Mouse (Mus musculus) intestine, postnatal 0 days (tissue): ENCODE results near the gene Tnip2. TPM values are rescaled to one million over a fixed set of nuclear protein-coding genes. Genes with fewer than 3 reads are reported as not detected.

Experiments
- ATAC-seq: fragments of 200-750 bp; cut with Nextera tagmentation; 2 replicates; pipeline ENCODE4 v1.8.0; 2017; ENCODE audit warnings: mild to moderate bottlenecking, moderate TSS enrichment, moderate library complexity
- H3K27ac ChIP-seq: fragments of 300-500 bp; sonication (generic); 2 replicates; pipeline ENCODE4 v1.5.1; 2014; ENCODE audit warnings: mild to moderate bottlenecking, low read depth, low read length, moderate library complexity
- H3K27me3 ChIP-seq: fragments of 300-500 bp; sonication (generic); replicated peaks from 2 replicates; pipeline ENCODE4 v1.6.1; 2014; ENCODE audit warnings: low read length, mixed read lengths; ENCODE audit not compliant: control insufficient read depth, insufficient read depth
- H3K36me3 ChIP-seq: fragments of 300-500 bp; sonication (generic); 2 replicates; pipeline ENCODE4 v1.6.1; 2014; ENCODE audit warnings: mild to moderate bottlenecking, moderate library complexity; ENCODE audit not compliant: control insufficient read depth, insufficient read depth
- H3K4me1 ChIP-seq: fragments of 300-500 bp; sonication (generic); replicated peaks from 2 replicates; pipeline ENCODE4 v1.6.1; 2014; ENCODE audit warnings: antibody characterized with exemption, low read length, mixed read lengths; ENCODE audit not compliant: control insufficient read depth, insufficient read depth
- H3K4me2 ChIP-seq: fragments of 300-500 bp; sonication (generic); replicated peaks from 2 replicates; pipeline ENCODE4 v1.6.1; 2014; ENCODE audit warnings: low read depth, mild to moderate bottlenecking, moderate library complexity
- H3K4me3 ChIP-seq: fragments of 300-500 bp; sonication (generic); 2 replicates; pipeline ENCODE4 v1.5.1; 2014; ENCODE audit warnings: low read depth, low read length
- H3K9ac ChIP-seq: fragments of 300-500 bp; sonication (generic); 2 replicates; pipeline ENCODE4 v1.6.1; 2014; ENCODE audit warnings: mild to moderate bottlenecking, low read depth, low read length
- H3K9me3 ChIP-seq: fragments of 300-500 bp; sonication (generic); 2 replicates; pipeline ENCODE4 v1.6.1; 2016; ENCODE audit warnings: mixed run types; ENCODE audit not compliant: control insufficient read depth
- CTCF ChIP-seq: sonication (generic); IDR thresholded peaks from 2 replicates; pipeline ENCODE4 v1.5.1; 2016; ENCODE audit warnings: low read depth, mild to moderate bottlenecking, control low read depth, antibody characterized with exemption, moderate library complexity
- WGBS: fragments of 180-500 bp; shearing (Covaris S2); extraction: QIAGEN DNeasy Blood & Tissue Kit; methylation state at CpG from one replicate; pipeline ENCODE4 v1.1.7; 2014; 5-methylcytosine and 5-hydroxymethylcytosine counted together
- polyA plus RNA-seq: library from polyadenylated mRNA; unstranded; fragments of >200 nt; fragmentation: Nextera tagmentation; extraction: Ambion mirVana; gene quantifications from 2 replicates; pipeline ENCODE4 v1.2.1, GENCODE M21; 2015

Gene Tnip2
- polyA plus RNA-seq, 1 experiment from 2014 or later = 8.9 TPM

DNA sequence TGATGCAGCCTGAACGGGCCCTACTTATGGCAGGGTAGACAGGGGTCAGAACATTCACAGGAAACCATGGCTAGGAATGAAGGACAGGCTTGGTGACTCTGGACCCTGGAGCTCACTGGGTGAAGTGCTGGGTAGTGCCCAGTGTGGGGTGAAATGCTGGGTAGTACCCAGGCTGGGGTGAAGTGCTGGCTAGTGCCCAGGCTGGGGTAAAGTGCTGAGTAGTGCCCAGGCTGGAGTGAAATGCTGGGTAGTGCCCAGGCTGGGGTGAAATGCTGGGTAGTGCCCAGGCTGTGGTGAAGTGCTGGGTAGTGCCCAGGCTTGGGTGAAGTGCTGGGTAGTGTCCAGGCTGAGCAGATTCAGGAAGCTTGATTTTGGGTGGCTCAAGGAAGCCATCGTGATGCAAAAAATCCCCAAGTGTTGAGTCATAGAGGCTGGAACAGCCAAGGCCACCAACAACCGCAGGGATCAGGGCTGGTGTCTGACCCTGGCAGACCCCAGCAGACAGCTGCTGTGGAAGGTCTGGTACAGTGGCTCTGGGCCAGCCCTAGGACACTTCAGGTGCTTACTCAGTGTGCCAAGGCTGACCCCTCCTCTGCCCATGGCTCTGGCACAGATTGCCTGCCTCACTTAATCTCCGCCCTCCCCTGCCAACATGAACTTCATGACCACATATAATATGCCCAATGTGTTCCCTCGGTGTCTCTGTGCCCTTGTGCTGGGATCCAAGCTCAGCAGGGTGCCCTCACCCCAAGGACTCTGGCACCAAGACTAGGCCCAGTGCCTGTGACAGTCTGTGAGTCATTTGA, 21.2 kb upstream of the Tnip2 start:
- Histone ChIP-seq H3K9me3 (no peaks in the 10 kb centered on the region), H3K36me3 (no peaks in the 10 kb centered on the region), H3K4me3 (no peak overlapping the region), H3K9ac (no peak overlapping the region), H3K4me1 (peaks cover 7% of the 10 kb centered on the region), H3K27ac (no peak overlapping the region), H3K27me3 (no peaks in the 10 kb centered on the region), H3K4me2 (no peak overlapping the region)
- ATAC-seq = no peak
- WGBS = 80% methylated on average over 5 of the region's 5 CpGs
- TF ChIP-seq CTCF = no peak

DNA sequence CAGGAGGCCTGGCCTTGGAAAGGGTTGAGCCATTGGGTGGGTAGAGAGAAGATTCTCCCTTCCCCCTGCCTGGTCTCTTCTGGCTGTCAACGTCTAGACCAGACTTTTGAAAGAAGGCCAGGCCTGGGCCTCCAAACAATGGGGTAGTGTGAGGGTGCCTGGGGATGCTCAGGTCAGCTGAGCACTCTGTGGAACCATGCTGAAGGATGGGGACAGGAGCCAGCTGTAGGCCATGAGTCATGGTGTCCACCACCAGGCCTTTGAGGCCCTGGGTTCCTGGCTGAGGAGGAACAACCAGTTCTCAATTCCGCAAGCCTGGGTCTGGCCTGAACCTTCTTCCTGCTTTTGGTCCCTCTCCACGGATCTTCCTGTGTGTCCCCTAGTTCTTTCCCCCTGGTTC, 20.0 kb upstream of the Tnip2 start:
- no peak overlapping the region for H3K27ac ChIP-seq
- ATAC-seq = no peak

GRCm38 (mm10) chr5:34533066-34533465, 19.3 kb upstream of the Tnip2 start:
- Histone ChIP-seq H3K36me3 (no peaks in the 10 kb centered on the region), H3K9me3 (no peaks in the 10 kb centered on the region), H3K4me3 (no peak overlapping the region), H3K4me2 (no peak overlapping the region), H3K9ac (no peak overlapping the region), H3K27me3 (no peaks in the 10 kb centered on the region), H3K27ac (no peak overlapping the region), H3K4me1 (peaks cover 7% of the 10 kb centered on the region)
- WGBS = 69% methylated on average over 5 of the region's 5 CpGs
- no peak for TF ChIP-seq CTCF
- ATAC-seq = no peak

More for the DNA sequence above, 20.0 kb upstream of the Tnip2 start:
- Histone ChIP-seq H3K4me2 (no peak overlapping the region), H3K36me3 (no peaks in the 10 kb centered on the region), H3K9me3 (no peaks in the 10 kb centered on the region), H3K4me1 (peaks cover 7% of the 10 kb centered on the region), H3K27me3 (no peaks in the 10 kb centered on the region), H3K9ac (no peak overlapping the region), H3K4me3 (no peak overlapping the region)
- no peak for TF ChIP-seq CTCF
- WGBS = 64% methylated on average over 3 of the region's 3 CpGs

- peak; percentile 61 for TF ChIP-seq CTCF
- Histone ChIP-seq H3K9ac (no peak overlapping the region), H3K27ac (peak overlapping the region; percentile 29; the same call in 1 of the 2 replicates), H3K27me3 (no peaks in the 10 kb centered on the region), H3K36me3 (no peaks in the 10 kb centered on the region), H3K9me3 (no peaks in the 10 kb centered on the region), H3K4me2 (no peak overlapping the region; the same call in 1 of the 2 replicates), H3K4me1 (peaks cover 7% of the 10 kb centered on the region), H3K4me3 (no peak overlapping the region)
- 31% methylated on average over 4 of the region's 4 CpGs for WGBS
- ATAC-seq = peak; percentile 83
Observed at GRCm38 (mm10) chr5:34530687-34531086, 16.9 kb upstream of the Tnip2 start.

- H3K27me3 ChIP-seq = no peaks in the 10 kb centered on the region
- H3K9me3 ChIP-seq = no peaks in the 10 kb centered on the region
- peaks cover 7% of the 10 kb centered on the region for H3K4me1 ChIP-seq
- no peak for TF ChIP-seq CTCF
- WGBS = 55% methylated on average over 5 of the region's 5 CpGs
- no peak overlapping the region for H3K9ac ChIP-seq
- H3K4me2 ChIP-seq = no peak overlapping the region; the same call in 1 of the 2 replicates
- peak overlapping the region; percentile 29; the same call in 1 of the 2 replicates for H3K27ac ChIP-seq
- ATAC-seq = peak; percentile 19
- H3K36me3 ChIP-seq = no peaks in the 10 kb centered on the region
- no peak overlapping the region for H3K4me3 ChIP-seq
Observed at GRCm38 (mm10) chr5:34530116-34530515, 16.3 kb upstream of the Tnip2 start.

DNA sequence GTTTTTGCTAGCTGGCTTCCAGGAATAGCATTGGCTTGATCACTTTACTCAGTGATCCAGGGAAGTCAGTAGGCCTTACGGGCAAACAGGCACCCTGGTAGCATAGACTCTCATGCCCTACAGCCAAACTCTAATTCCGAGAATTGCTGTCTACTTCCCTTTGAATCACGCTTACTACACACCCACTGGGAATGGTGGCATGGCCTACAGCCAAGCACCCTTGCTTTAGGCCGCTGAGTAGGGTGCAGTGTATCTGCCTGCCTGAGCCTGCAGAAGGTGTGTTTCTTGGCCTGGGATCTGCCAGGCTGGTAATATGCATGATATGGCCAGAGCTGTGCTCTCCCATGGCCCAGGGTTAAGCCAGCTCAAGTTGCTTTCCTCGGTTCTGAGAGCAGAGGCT, 14.9 kb upstream of the Tnip2 start:
- no peak for TF ChIP-seq CTCF
- Histone ChIP-seq H3K4me2 (no peak overlapping the region), H3K36me3 (no peaks in the 10 kb centered on the region), H3K4me3 (no peak overlapping the region), H3K9me3 (no peaks in the 10 kb centered on the region), H3K9ac (no peak overlapping the region), H3K27ac (no peak overlapping the region), H3K27me3 (no peaks in the 10 kb centered on the region), H3K4me1 (peaks cover 7% of the 10 kb centered on the region)
- 84% methylated on average over 5 of the region's 5 CpGs for WGBS
- no peak for ATAC-seq
